7 mouse cellular contexts compared by ENCODE assay signal in the genomic region with DNA sequence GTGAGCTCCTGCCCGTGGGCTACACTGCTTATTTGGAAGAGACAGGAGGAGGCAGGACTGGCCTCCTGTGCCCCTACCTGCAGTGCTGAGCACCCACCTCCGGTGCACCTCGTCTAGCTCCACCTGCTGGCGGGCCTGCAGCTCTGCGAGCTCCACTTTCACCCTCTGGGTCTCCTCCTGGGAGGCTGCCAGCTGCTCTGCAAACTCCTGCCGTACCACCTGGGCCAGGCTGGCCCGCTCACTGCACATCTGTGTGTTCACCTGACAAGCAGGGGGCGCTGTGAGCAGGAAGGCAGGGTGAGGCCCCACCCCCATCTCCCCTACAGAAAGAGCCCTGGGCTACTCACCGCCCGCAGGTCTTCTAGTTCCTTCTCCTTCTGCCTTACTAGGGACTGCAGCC. TPM values are rescaled to one million over a fixed set of nuclear protein-coding genes. Genes with fewer than 3 reads are reported as not detected.
A peak's percentile ranks its signal among the peaks of the same experiment; 100 is the strongest.
DNase-seq lines count a peak whose midpoint lies in the region; ATAC-seq and TF ChIP-seq lines count a peak whose summit lies in the region.

No protein-coding gene starts in this region.

- no peaks in the 10 kb centered on the region for H3K27me3 ChIP-seq in intestine, embryonic 14.5 days (replicated peaks; ENCODE audit: control insufficient read depth, insufficient read depth, low read length)
- H3K27me3 ChIP-seq in liver, postnatal 0 days (ENCODE audit: insufficient read depth, low read length), result no peaks in the 10 kb centered on the region

- TF ChIP-seq EP300 in liver, postnatal 0 days (IDR thresholded peaks at IDR 0.05; ENCODE audit: low read depth), result no peak

- peaks cover 58% of the 10 kb centered on the region for H3K36me3 ChIP-seq in intestine, embryonic 14.5 days (ENCODE audit: control insufficient read depth, insufficient read depth, low read length)
- H3K36me3 ChIP-seq in liver, postnatal 0 days (replicated peaks; ENCODE audit: insufficient read depth, low read length), result peaks cover 4% of the 10 kb centered on the region; the same call in 1 of the 2 replicates

- peaks cover 8% of the 10 kb centered on the region; the same call in 1 of the 2 replicates for H3K4me1 ChIP-seq in intestine, embryonic 14.5 days (replicated peaks; ENCODE audit: control insufficient read depth, insufficient read depth, low read length)
- peaks cover 13% of the 10 kb centered on the region for H3K4me1 ChIP-seq in liver, postnatal 0 days (ENCODE audit: insufficient read depth)

- H3K27ac ChIP-seq in intestine, embryonic 14.5 days (ENCODE audit: low read depth), result no peak overlapping the region
- H3K27ac ChIP-seq in liver, postnatal 0 days (ENCODE audit: low read depth), result peak overlapping the region; percentile 64; the same call in 1 of the 2 replicates

- H3K9me3 ChIP-seq in intestine, embryonic 14.5 days (ENCODE audit: control insufficient read depth, low read length), result no peaks in the 10 kb centered on the region
- H3K9me3 ChIP-seq in liver, postnatal 0 days (ENCODE audit: low read length), result no peaks in the 10 kb centered on the region

- ATAC-seq in erythroblast, adult 5-6 weeks (replicated peaks; ENCODE audit: low FRiP score, poor library complexity, severe bottlenecking), result peak; percentile 42
- ATAC-seq in intestine, embryonic 14.5 days (replicated peaks; ENCODE audit: low FRiP score, low TSS enrichment, low read depth), result no peak
- peak; percentile 35 for ATAC-seq in liver, postnatal 0 days

- H3K9ac ChIP-seq in intestine, embryonic 14.5 days (ENCODE audit: low read length), result no peak overlapping the region
- 0 out of 2 replicates have a peak overlapping the region, but pooled peaks have one; percentile 4 for H3K9ac ChIP-seq in liver, postnatal 0 days (replicated peaks)

- no peak overlapping the region for H3K4me2 ChIP-seq in intestine, embryonic 14.5 days (ENCODE audit: low read length)
- peak overlapping the region; percentile 1; the same call in 1 of the 2 replicates for H3K4me2 ChIP-seq in liver, postnatal 0 days (ENCODE audit: low read depth, low read length)

- TF ChIP-seq CTCF in liver, postnatal 0 days (IDR thresholded peaks at IDR 0.05; ENCODE audit: low read depth), result peak; percentile 84

- peak; percentile 77 for DNase-seq in right cerebral cortex, postnatal 4 days
- no peak for DNase-seq in right cerebral cortex, postnatal 25 days
- DNase-seq in adrenal gland, postnatal 14 days, result peak; percentile 78
- DNase-seq in intestine, embryonic 14.5 days (ENCODE audit: low spot score), result peak; percentile 77
- peak; percentile 70 for DNase-seq in liver, postnatal 0 days
- peak; percentile 42 for DNase-seq in retina, postnatal 7 days (ENCODE audit: low read depth, low spot score)

- no peak overlapping the region for H3K4me3 ChIP-seq in intestine, embryonic 14.5 days (ENCODE audit: low read depth, low read length)
- no peak overlapping the region for H3K4me3 ChIP-seq in liver, postnatal 0 days (ENCODE audit: low read depth, low read length)

- 27% methylated on average over 10 of the region's 10 CpGs for WGBS in intestine, embryonic 14.5 days
- 27% methylated on average over 10 of the region's 10 CpGs for WGBS in liver, postnatal 0 days (ENCODE audit: insufficient replicate concordance)

RNA-seq across cellular contexts. Expression of gene Aatk, which starts 18.3 kb away (rescaled TPM):
- total RNA-seq in adrenal gland, postnatal 14 days (2021), result 13.7 and 15.7 TPM in 2 replicates
- total RNA-seq in erythroblast, adult 5-6 weeks (2015; ENCODE audit: low replicate concordance), result 1.3 and 4.4 TPM in 2 replicates
- 0.84 and 1.8 TPM in 2 replicates for total RNA-seq in erythroblast, adult 5-6 weeks (2017; ENCODE audit: low replicate concordance)
- 4.2 and 4.5 TPM in 2 replicates for polyA plus RNA-seq in intestine, embryonic 14.5 days (2014; fragmentation: Nextera tagmentation; extraction: Ambion mirVana)
- polyA plus RNA-seq in liver, postnatal 0 days (2015; fragmentation: Nextera tagmentation; extraction: Ambion mirVana), result 0.72 and 0.89 TPM in 2 replicates

RNA-seq across cellular contexts. Expression of gene Cep131, which starts 21.3 kb away (rescaled TPM):
- total RNA-seq in adrenal gland, postnatal 14 days (2021), result 67.4 and 80.7 TPM in 2 replicates
- 5.6 and 6.7 TPM in 2 replicates for total RNA-seq in erythroblast, adult 5-6 weeks (2015; ENCODE audit: low replicate concordance)
- total RNA-seq in erythroblast, adult 5-6 weeks (2017; ENCODE audit: low replicate concordance), result 2.0 and 7.1 TPM in 2 replicates
- polyA plus RNA-seq in intestine, embryonic 14.5 days (2014; fragmentation: Nextera tagmentation; extraction: Ambion mirVana), result 21.8 and 23.6 TPM in 2 replicates
- 3.1 and 3.9 TPM in 2 replicates for polyA plus RNA-seq in liver, postnatal 0 days (2015; fragmentation: Nextera tagmentation; extraction: Ambion mirVana)

RNA-seq across cellular contexts. Expression of gene Tepsin, which starts 33.2 kb away (rescaled TPM):
- 10.7 and 13.7 TPM in 2 replicates for total RNA-seq in adrenal gland, postnatal 14 days (2021)
- 1.5 and 1.9 TPM in 2 replicates for total RNA-seq in erythroblast, adult 5-6 weeks (2015; ENCODE audit: low replicate concordance)
- 1.1 and 3.8 TPM in 2 replicates for total RNA-seq in erythroblast, adult 5-6 weeks (2017; ENCODE audit: low replicate concordance)
- polyA plus RNA-seq in intestine, embryonic 14.5 days (2014; fragmentation: Nextera tagmentation; extraction: Ambion mirVana), result 13.3 and 16.5 TPM in 2 replicates
- 3.8 and 4.2 TPM in 2 replicates for polyA plus RNA-seq in liver, postnatal 0 days (2015; fragmentation: Nextera tagmentation; extraction: Ambion mirVana)

RNA-seq across cellular contexts. Expression of gene Ndufaf8, which starts 33.4 kb away (rescaled TPM):
- 50.0 and 55.2 TPM in 2 replicates for total RNA-seq in adrenal gland, postnatal 14 days (2021)
- 0.96 and 3.3 TPM in 2 replicates for total RNA-seq in erythroblast, adult 5-6 weeks (2015; ENCODE audit: low replicate concordance)
- 1.4 and 5.3 TPM in 2 replicates for total RNA-seq in erythroblast, adult 5-6 weeks (2017; ENCODE audit: low replicate concordance)
- polyA plus RNA-seq in intestine, embryonic 14.5 days (2014; fragmentation: Nextera tagmentation; extraction: Ambion mirVana), result 98.4 and 106 TPM in 2 replicates
- polyA plus RNA-seq in liver, postnatal 0 days (2015; fragmentation: Nextera tagmentation; extraction: Ambion mirVana), result 63.4 and 65.4 TPM in 2 replicates
